Mouse (Mus musculus): Measurements from ENCODE around the gene Fbxo47.

Gene Fbxo47

GRCm38 (mm10) chr11:97811569-97812362 lies 72.2 kb downstream of the Fbxo47 start:
- no peak for DNase-seq (ENCODE audit: low spot score)

GRCm38 (mm10) chr11:97810970-97811369 lies 73.0 kb downstream of the Fbxo47 start:
- no peak for DNase-seq (ENCODE audit: low spot score)

- no peak for DNase-seq (ENCODE audit: low spot score)
These were observed 73.6 kb downstream of the Fbxo47 start for GRCm38 (mm10) chr11:97810356-97810755.

- no peak for DNase-seq (ENCODE audit: low spot score)
These were observed 74.5 kb downstream of the Fbxo47 start for GRCm38 (mm10) chr11:97809235-97810121.

- DNase-seq (ENCODE audit: low spot score) = no peak
These were observed 75.2 kb downstream of the Fbxo47 start for GRCm38 (mm10) chr11:97808621-97809234.

- DNase-seq (ENCODE audit: low spot score) = no peak
These were observed 75.9 kb downstream of the Fbxo47 start for GRCm38 (mm10) chr11:97808093-97808492.

- no peak for DNase-seq (ENCODE audit: low spot score)
These were observed 76.3 kb downstream of the Fbxo47 start for GRCm38 (mm10) chr11:97807626-97808025.

- DNase-seq (ENCODE audit: low spot score) = no peak
These were observed 77.4 kb downstream of the Fbxo47 start for GRCm38 (mm10) chr11:97806613-97806964.

- no peak for DNase-seq (ENCODE audit: low spot score)
These were observed 78.0 kb downstream of the Fbxo47 start for GRCm38 (mm10) chr11:97805662-97806612.

GRCm38 (mm10) chr11:97804841-97805661 lies 78.9 kb downstream of the Fbxo47 start:
- DNase-seq (ENCODE audit: low spot score) = no peak

- no peak for DNase-seq (ENCODE audit: low spot score)
These were observed 80.1 kb downstream of the Fbxo47 start for GRCm38 (mm10) chr11:97803847-97804246.

All from ovary, adult 18-20 months (tissue).